8 mouse cellular contexts compared by ENCODE assay signal in genomic region chr17:94735437-94735836, GRCm38 (mm10). TPM values are rescaled to one million over a fixed set of nuclear protein-coding genes. Genes with fewer than 3 reads are reported as not detected.
DNase-seq lines count a peak whose midpoint lies in the region; ATAC-seq and TF ChIP-seq lines count a peak whose summit lies in the region.

No protein-coding gene starts in this region.

- H3K27me3 ChIP-seq in E14TG2a.4 (ENCODE audit: insufficient read depth, low read length) = no peaks in the 10 kb centered on the region
- H3K27me3 ChIP-seq in heart, embryonic 12.5 days (replicated peaks) = no peaks in the 10 kb centered on the region

- ATAC-seq in heart, embryonic 12.5 days (ENCODE audit: insufficient number of reproducible peaks, low FRiP score) = no peak
- ATAC-seq in activated CD4-positive, CD25-positive, alpha-beta regulatory T cell, adult 4 months = no peak

- no peaks in the 10 kb centered on the region for H3K9me3 ChIP-seq in E14TG2a.4 (ENCODE audit: low read length)
- H3K9me3 ChIP-seq in heart, embryonic 12.5 days (replicated peaks) = no peaks in the 10 kb centered on the region

- H3K9ac ChIP-seq in heart, embryonic 12.5 days = no peak overlapping the region

- H3K27ac ChIP-seq in heart, embryonic 12.5 days (ENCODE audit: poor library complexity, severe bottlenecking) = no peak overlapping the region

- no peak overlapping the region for H3K4me3 ChIP-seq in E14TG2a.4 (replicated peaks; ENCODE audit: low read length)
- no peak overlapping the region for H3K4me3 ChIP-seq in heart, embryonic 12.5 days

- peak; percentile 68 for TF ChIP-seq CTCF in E14TG2a.4 (conservative IDR thresholded peaks at IDR 0.05; ENCODE audit: low read length)

- peak; percentile 28 to 35 for DNase-seq in kidney, postnatal 4 days
- DNase-seq in kidney, postnatal 14 days = no peak
- peak; percentile 49 for DNase-seq in embryo, embryonic 10.5 days (ENCODE audit: low spot score)
- DNase-seq in left cerebral cortex, postnatal 4 days = peak; percentile 14
- DNase-seq in kidney, postnatal 25 days = no peak

- WGBS in heart, embryonic 12.5 days = 59% methylated on average over 4 of the region's 4 CpGs

- H3K36me3 ChIP-seq in E14TG2a.4 (ENCODE audit: insufficient read depth, low read length) = peaks cover 71% of the 10 kb centered on the region
- peaks cover 22% of the 10 kb centered on the region for H3K36me3 ChIP-seq in heart, embryonic 12.5 days

- intact Hi-C loops in left cerebral cortex, postnatal 4 days (cut with DNase I) = loop anchor here (2.0 to 5.0 kb wide), 3 partner anchors 973 to 1578 kb away; partner anchors contain the start of gene Adcyap1

- no peak overlapping the region for H3K4me2 ChIP-seq in heart, embryonic 12.5 days

- H3K4me1 ChIP-seq in E14TG2a.4 (replicated peaks; ENCODE audit: low read depth, low read length) = no peaks in the 10 kb centered on the region
- no peaks in the 10 kb centered on the region for H3K4me1 ChIP-seq in heart, embryonic 12.5 days (replicated peaks)

RNA-seq across cellular contexts. Expression of gene Mettl4, which starts 14.4 kb away (rescaled TPM):
- 10 to 100 TPM; 15.6 to 19.5 TPM for total RNA-seq in left cerebral cortex, postnatal 4 days (2021)
- 17.2 and 18.0 TPM in 2 replicates for polyA plus RNA-seq in heart, embryonic 12.5 days (2016; fragmentation: Nextera tagmentation; extraction: Ambion mirVana)
- 10 to 100 TPM; 18.5 to 20.6 TPM for polyA plus RNA-seq in activated CD4-positive, CD25-positive, alpha-beta regulatory T cell, adult 4 months (2017; shearing (Covaris generic))

Comparison
In these comparisons a context has a peak if more than half of its experiments do, and no peak if none do; other contexts are left out.
1. DNase-seq: peak in kidney, postnatal 4 days (2 of 2), embryo, embryonic 10.5 days (single experiment) and left cerebral cortex, postnatal 4 days (single experiment); none in kidney, postnatal 14 days (single experiment) and kidney, postnatal 25 days (0 of 2).